Comparison of ENCODE assay signal across 28 mouse cellular contexts in the genomic region with DNA sequence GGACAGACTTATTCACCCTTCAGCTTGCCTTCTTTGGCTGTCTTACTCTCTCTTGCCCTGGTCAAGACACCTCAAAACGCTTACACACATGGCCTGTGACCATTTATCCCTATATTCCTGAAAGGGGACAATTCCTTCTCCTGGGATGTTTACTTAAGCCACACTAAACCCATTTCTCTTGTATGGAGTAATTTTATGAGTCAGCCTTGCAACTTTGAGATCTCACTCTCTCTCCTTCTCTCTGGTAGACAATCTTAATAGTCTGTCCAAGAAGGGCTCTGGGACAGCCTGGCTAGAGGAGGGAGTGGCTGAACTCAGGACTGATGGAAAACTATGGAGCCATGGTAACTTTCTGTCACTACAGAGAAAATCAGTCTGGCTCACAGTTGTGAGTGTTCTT. TPM values are rescaled to one million over a fixed set of nuclear protein-coding genes. Genes with fewer than 3 reads are reported as not detected.
DNase-seq lines count a peak whose midpoint lies in the region; TF ChIP-seq lines count a peak whose summit lies in the region.
"Had no signal": no experiment of that assay in that cellular context is flagged by ENCODE, and none has a peak within 500 bp of the region (broad histone marks: within the 10 kb centered on the region; RNA-seq: fewer than 3 reads in every experiment).

No protein-coding gene starts in this region.

- no peak overlapping the region for H3ac ChIP-seq in C2C12 (ENCODE audit: control insufficient read depth, insufficient read length, low read depth)

- H3K4me3 ChIP-seq in heart, embryonic 10.5 days = no peak overlapping the region
- H3K4me3 ChIP-seq in kidney, adult 2 months (ENCODE audit: insufficient read depth, low read depth, low read length) = no peak overlapping the region
- H3K4me3 ChIP-seq in C2C12 (ENCODE audit: insufficient read depth, poor library complexity, severe bottlenecking) = no peak overlapping the region
- H3K4me3 ChIP-seq in embryonic fibroblast, embryonic 13.5 days (ENCODE audit: insufficient read depth, low read length) = no peak overlapping the region
- H3K4me3 ChIP-seq: erythroblast, embryonic 14.5 days; left cerebral cortex, adult 2 months; limb, embryonic 13.5 days; liver, embryonic 12.5 days; neural tube, embryonic 12.5 days had no signal

- H3K9me3 ChIP-seq in heart, embryonic 10.5 days = no peaks in the 10 kb centered on the region
- H3K9me3 ChIP-seq: liver, embryonic 12.5 days; neural tube, embryonic 12.5 days had no signal

- peaks cover 53% of the 10 kb centered on the region for H3K4me1 ChIP-seq in heart, embryonic 10.5 days
- no peaks in the 10 kb centered on the region for H3K4me1 ChIP-seq in kidney, adult 2 months (ENCODE audit: control insufficient read depth, insufficient read depth, low read length)
- H3K4me1 ChIP-seq in embryonic fibroblast, embryonic 13.5 days (ENCODE audit: control insufficient read depth, insufficient read depth, low read length) = peaks cover 28% of the 10 kb centered on the region
- H3K4me1 ChIP-seq: liver, embryonic 12.5 days; neural tube, embryonic 12.5 days had no signal

- no peaks in the 10 kb centered on the region for H3K79me3 ChIP-seq in C2C12 (ENCODE audit: low read depth)

- 84% methylated on average over 1 of the region's 1 CpGs for WGBS in heart, embryonic 10.5 days
- 98% methylated on average over 1 of the region's 1 CpGs for WGBS in kidney, adult 2 months

- 0 out of 2 replicates have a peak overlapping the region, but pooled peaks have one; percentile 3 for H3K27ac ChIP-seq in heart, embryonic 10.5 days
- H3K27ac ChIP-seq in kidney, adult 2 months (ENCODE audit: insufficient read depth, low read depth, low read length) = peak overlapping the region; percentile 42; the same call in 1 of the 2 replicates
- peak overlapping the region; percentile 96 for H3K27ac ChIP-seq in embryonic fibroblast, embryonic 13.5 days (ENCODE audit: insufficient read depth, low read length)
- H3K27ac ChIP-seq: hindbrain, embryonic 14.5 days; limb, embryonic 13.5 days; liver, embryonic 12.5 days; neural tube, embryonic 12.5 days had no signal

- H3K27me3 ChIP-seq in heart, embryonic 10.5 days (ENCODE audit: insufficient read depth, poor library complexity, severe bottlenecking) = 0 out of 2 replicates have a peak, but pooled peaks cover 3% of the 10 kb centered on the region
- no peaks in the 10 kb centered on the region for H3K27me3 ChIP-seq in kidney, adult 2 months (replicated peaks; ENCODE audit: control insufficient read depth, insufficient read depth, low read length)
- H3K27me3 ChIP-seq in C2C12 (ENCODE audit: control insufficient read depth, insufficient read depth, insufficient read length) = no peaks in the 10 kb centered on the region
- H3K27me3 ChIP-seq: CH12.LX; neural tube, embryonic 12.5 days had no signal

- no peaks in the 10 kb centered on the region for H3K36me3 ChIP-seq in heart, embryonic 10.5 days
- no peaks in the 10 kb centered on the region for H3K36me3 ChIP-seq in kidney, adult 2 months (ENCODE audit: control insufficient read depth, insufficient read depth, low read length)
- no peaks in the 10 kb centered on the region for H3K36me3 ChIP-seq in C2C12 (ENCODE audit: control insufficient read depth, insufficient read depth)
- H3K36me3 ChIP-seq: limb, embryonic 13.5 days; liver, embryonic 12.5 days; neural tube, embryonic 12.5 days had no signal

- TF ChIP-seq CTCF in kidney, adult 2 months (conservative IDR thresholded peaks at IDR 0.05; ENCODE audit: insufficient read depth, insufficient read length, low read depth, low read length) = no peak
- TF ChIP-seq CTCF in C2C12 (IDR thresholded peaks at IDR 0.05; ENCODE audit: control insufficient read depth, insufficient read depth, insufficient read length) = no peak
- no peak for TF ChIP-seq CTCF in embryonic fibroblast, embryonic 13.5 days (IDR thresholded peaks at IDR 0.05; ENCODE audit: borderline replicate concordance, insufficient read depth, low read length)

- no peak for TF ChIP-seq POLR2A in kidney, adult 2 months (IDR thresholded peaks at IDR 0.05; ENCODE audit: low read depth, low read length)
- TF ChIP-seq POLR2A in embryonic fibroblast, embryonic 13.5 days (IDR thresholded peaks at IDR 0.05; ENCODE audit: low read depth, low read length) = no peak

- DNase-seq in heart, embryonic 10.5 days (ENCODE audit: low spot score) = no peak
- no peak for DNase-seq in heart, adult 18-20 months
- no peak for DNase-seq in kidney, adult 2 months
- no peak for DNase-seq in kidney, adult 11 months
- DNase-seq in frontal cortex, postnatal 14 days (ENCODE audit: low spot score in 2 of 2) = no peak
- DNase-seq: adrenal gland, adult 2 months; adrenal gland, postnatal 36 days; B cell, adult 2 months; cerebellum, adult 2 months; cerebellum, postnatal 14 days; gastrocnemius, postnatal 14 days; kidney, adult 8-10 months; kidney, postnatal 25 days; liver, postnatal 0 days; lung, postnatal 36 days; right cerebral cortex, adult 18-20 months; thymus, adult 18-20 months; thymus, postnatal 36 days had no signal

- H3K79me2 ChIP-seq in C2C12 (ENCODE audit: control insufficient read depth, insufficient read depth) = no peaks in the 10 kb centered on the region

TF ChIP-seq in C2C12, 6 proteins besides CTCF, POLR2A, EP300 and RAD21:
- TF ChIP-seq CEBPB (IDR thresholded peaks at IDR 0.05; ENCODE audit: low read depth) = peak; percentile 56
- TF ChIP-seq MAX (IDR thresholded peaks at IDR 0.05) = no peak
- no peak for TF ChIP-seq MYOD1 (IDR thresholded peaks at IDR 0.05; ENCODE audit: control insufficient read depth, insufficient read length, low read depth)
- TF ChIP-seq USF1 (IDR thresholded peaks at IDR 0.05; ENCODE audit: low read depth) = no peak
- no peak for TF ChIP-seq MYOG (IDR thresholded peaks at IDR 0.05; ENCODE audit: control insufficient read depth, extremely low read depth, insufficient read length)
- TF ChIP-seq FOSL1 (IDR thresholded peaks at IDR 0.05; ENCODE audit: insufficient read depth, low read length, poor library complexity, severe bottlenecking) = peak; percentile 2

RNA-seq across cellular contexts. Expression of gene Fhl2, which starts 27.1 kb away (rescaled TPM):
- polyA plus RNA-seq in heart, embryonic 10.5 days (2016; fragmentation: Nextera tagmentation; extraction: Ambion mirVana) = 112 and 178 TPM in 2 replicates
- total RNA-seq in heart, adult 18-20 months (2021) = 1,000 to 10,000 TPM; 1,612 to 1,845 TPM
- polyA plus RNA-seq in kidney, adult 2 months (2012; rRNA removed) = 45.3 and 48.1 TPM in 2 replicates
- polyA plus RNA-seq in C2C12 (2012; fragmentation: generic; extraction: Trizol) = 135 TPM
- polyA plus RNA-seq in embryonic fibroblast, embryonic 13.5 days (2011; ENCODE audit: insufficient read length, low read depth, missing spikeins) = 92.1 and 137 TPM in 2 replicates
- total RNA-seq: hematopoietic stem cell, adult 5-6 weeks had no signal
- polyA plus RNA-seq: erythroblast, embryonic 14.5 days had no signal

Comparison
In these comparisons a context has a peak if more than half of its experiments do, and no peak if none do; other contexts are left out.
1. H3K27ac ChIP-seq: peak in every context shown above with its lines; median percentile 96 in embryonic fibroblast, embryonic 13.5 days; 42 in kidney, adult 2 months; 3 in heart, embryonic 10.5 days.